Mouse (Mus musculus) brain, embryonic 14.5 days (tissue): Measurements from ENCODE around the gene Gm20481.

Experiments used
- CTCF ChIP-seq: fragments of 200-500 bp; IDR thresholded peaks from 2 replicates; pipeline ENCODE4 v1.5.1; 2012; ENCODE audit warnings: inconsistent platforms, mild to moderate bottlenecking, moderate library complexity, borderline replicate concordance; ENCODE audit not compliant: insufficient read depth, insufficient read length; ENCODE audit errors: extremely low read depth
- POLR2A ChIP-seq: fragments of 200-500 bp; IDR thresholded peaks from 2 replicates; pipeline ENCODE4 v1.6.1; 2012; ENCODE audit warnings: mild to moderate bottlenecking, inconsistent platforms, borderline replicate concordance; ENCODE audit not compliant: poor library complexity, insufficient read depth, insufficient read length, severe bottlenecking; ENCODE audit errors: extremely low read depth

DNA sequence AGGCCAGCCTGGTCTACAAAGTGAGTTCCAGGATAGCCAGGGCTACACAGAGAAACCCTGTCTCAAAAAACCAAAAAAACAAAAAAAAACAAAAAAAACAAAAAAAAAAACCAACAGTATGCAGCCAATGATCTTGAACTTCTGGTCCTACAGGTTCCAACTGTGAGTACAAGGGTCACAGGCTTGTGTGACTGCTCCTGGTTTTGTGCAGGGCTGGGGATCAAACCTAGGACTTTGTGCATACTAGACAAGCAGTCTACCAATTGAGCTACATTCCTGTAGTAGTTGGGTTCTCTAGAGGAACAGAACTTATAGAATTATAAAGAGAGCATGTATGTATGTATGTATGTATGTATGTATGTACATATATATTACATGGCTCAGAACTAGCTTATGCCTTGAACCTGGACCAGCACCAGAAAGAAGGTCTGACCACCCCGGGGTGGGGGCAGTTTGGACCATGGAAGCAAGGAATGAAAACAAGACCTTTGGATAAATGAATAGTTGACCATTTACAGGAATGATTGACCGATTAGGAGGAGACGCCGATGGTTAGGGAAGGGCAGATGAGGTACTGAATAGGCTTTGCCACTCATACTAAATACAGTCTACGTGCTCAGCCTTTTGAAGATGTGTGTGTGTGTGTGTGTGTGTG lies 23.1 kb upstream of the Gm20481 start:
- TF ChIP-seq CTCF: no peak
- TF ChIP-seq POLR2A: no peak
